Comparison of ENCODE assay signal across 15 mouse cellular contexts in genomic region chr19:14506875-14507670, GRCm38 (mm10).
DNase-seq lines count a peak whose midpoint lies in the region; ATAC-seq and TF ChIP-seq lines count a peak whose summit lies in the region.
"Had no signal": no experiment of that assay in that cellular context is flagged by ENCODE, and none has a peak within 500 bp of the region (broad histone marks: within the 10 kb centered on the region; RNA-seq: fewer than 3 reads in every experiment).

No protein-coding gene starts in this region.

- no peak for TF ChIP-seq CTCF in midbrain, postnatal 0 days (IDR thresholded peaks at IDR 0.05)
- TF ChIP-seq CTCF in small intestine, adult 2 months (IDR thresholded peaks at IDR 0.05; ENCODE audit: extremely low read depth, insufficient read length, insufficient replicate concordance, low read depth, low read length): no peak

- no peak for TF ChIP-seq POLR2A in small intestine, adult 2 months (IDR thresholded peaks at IDR 0.05; ENCODE audit: low read depth, low read length)

- peaks cover 81% of the 10 kb centered on the region for H3K27me3 ChIP-seq in midbrain, embryonic 10.5 days (ENCODE audit: low read depth, poor library complexity, severe bottlenecking)
- no peaks in the 10 kb centered on the region for H3K27me3 ChIP-seq in midbrain, postnatal 0 days (ENCODE audit: insufficient read depth, low read length)
- H3K27me3 ChIP-seq in forebrain, embryonic 11.5 days (ENCODE audit: control insufficient read depth, insufficient read depth, low read length): peaks cover 6% of the 10 kb centered on the region; the same call in 1 of the 2 replicates
- H3K27me3 ChIP-seq in hindbrain, embryonic 15.5 days: no peaks in the 10 kb centered on the region
- H3K27me3 ChIP-seq in small intestine, adult 2 months (ENCODE audit: control insufficient read depth, insufficient read depth, low read length): no peaks in the 10 kb centered on the region
- H3K27me3 ChIP-seq: kidney, embryonic 15.5 days; limb, embryonic 15.5 days had no signal

- H3K4me3 ChIP-seq in midbrain, embryonic 10.5 days: no peak overlapping the region
- no peak overlapping the region for H3K4me3 ChIP-seq in midbrain, postnatal 0 days (ENCODE audit: low read depth, low read length)
- H3K4me3 ChIP-seq in forebrain, embryonic 11.5 days (ENCODE audit: low read depth, low read length): no peak overlapping the region
- H3K4me3 ChIP-seq in hindbrain, embryonic 15.5 days: no peak overlapping the region
- H3K4me3 ChIP-seq in small intestine, adult 2 months (ENCODE audit: low read depth, low read length): no peak overlapping the region
- H3K4me3 ChIP-seq: erythroblast, embryonic 14.5 days; kidney, embryonic 15.5 days; limb, embryonic 15.5 days; myocyte had no signal

- no peak overlapping the region for H3K9ac ChIP-seq in midbrain, postnatal 0 days (replicated peaks; ENCODE audit: low read length, poor library complexity, severe bottlenecking)
- H3K9ac ChIP-seq in forebrain, embryonic 11.5 days (ENCODE audit: low read length): no peak overlapping the region
- H3K9ac ChIP-seq in hindbrain, embryonic 15.5 days: no peak overlapping the region
- H3K9ac ChIP-seq: kidney, embryonic 15.5 days; limb, embryonic 15.5 days had no signal

- no peak for ATAC-seq in midbrain, postnatal 0 days (ENCODE audit: low FRiP score)
- peak; percentile 71 for ATAC-seq in forebrain, embryonic 11.5 days (replicated peaks; ENCODE audit: low FRiP score)
- ATAC-seq in hindbrain, embryonic 15.5 days (ENCODE audit: low FRiP score, low read depth): peak; percentile 21; the same call in 1 of the 2 replicates

- DNase-seq in midbrain, embryonic 10.5 days (ENCODE audit: low spot score): peak; percentile 65
- DNase-seq in midbrain, postnatal 0 days (ENCODE audit: low spot score): no peak
- DNase-seq in forebrain, embryonic 11.5 days (ENCODE audit: low spot score): peak; percentile 68
- DNase-seq in urinary bladder, postnatal 4 days (ENCODE audit: low spot score in 2 of 2): no peak
- DNase-seq in frontal cortex, postnatal 36 days (ENCODE audit: low spot score in 2 of 2): no peak
- DNase-seq in adrenal gland, postnatal 14 days: no peak
- DNase-seq: cerebellum, postnatal 10 days; lung, postnatal 10 days; thymus, adult 18-20 months had no signal

- H3K4me2 ChIP-seq in midbrain, postnatal 0 days (ENCODE audit: low read depth, low read length, poor library complexity, severe bottlenecking): no peak overlapping the region
- no peak overlapping the region for H3K4me2 ChIP-seq in forebrain, embryonic 11.5 days (ENCODE audit: low read depth, low read length, severe bottlenecking)
- no peak overlapping the region for H3K4me2 ChIP-seq in hindbrain, embryonic 15.5 days
- H3K4me2 ChIP-seq: kidney, embryonic 15.5 days; limb, embryonic 15.5 days had no signal

- H3K9me3 ChIP-seq in midbrain, embryonic 10.5 days (replicated peaks): 0 out of 2 replicates have a peak, but pooled peaks cover 3% of the 10 kb centered on the region
- H3K9me3 ChIP-seq in midbrain, postnatal 0 days (ENCODE audit: low read length): no peaks in the 10 kb centered on the region
- H3K9me3 ChIP-seq in forebrain, embryonic 11.5 days (ENCODE audit: control insufficient read depth, low read length): no peaks in the 10 kb centered on the region; the same call in 1 of the 2 replicates
- no peaks in the 10 kb centered on the region for H3K9me3 ChIP-seq in hindbrain, embryonic 15.5 days
- H3K9me3 ChIP-seq: kidney, embryonic 15.5 days; limb, embryonic 15.5 days had no signal

- H3K4me1 ChIP-seq in midbrain, embryonic 10.5 days: peaks cover 77% of the 10 kb centered on the region
- H3K4me1 ChIP-seq in midbrain, postnatal 0 days (ENCODE audit: insufficient read depth, low read length): peaks cover 21% of the 10 kb centered on the region
- peaks cover 25% of the 10 kb centered on the region for H3K4me1 ChIP-seq in forebrain, embryonic 11.5 days (replicated peaks; ENCODE audit: control insufficient read depth, insufficient read depth, low read length)
- peaks cover 44% of the 10 kb centered on the region for H3K4me1 ChIP-seq in hindbrain, embryonic 15.5 days (replicated peaks)
- peaks cover 10% of the 10 kb centered on the region; the same call in 1 of the 2 replicates for H3K4me1 ChIP-seq in small intestine, adult 2 months (ENCODE audit: control insufficient read depth, insufficient read depth, insufficient read length, low read length)
- H3K4me1 ChIP-seq: limb, embryonic 15.5 days had no signal

- peaks cover 17% of the 10 kb centered on the region for H3K36me3 ChIP-seq in midbrain, embryonic 10.5 days
- H3K36me3 ChIP-seq in midbrain, postnatal 0 days (ENCODE audit: insufficient read depth, low read length): no peaks in the 10 kb centered on the region
- no peaks in the 10 kb centered on the region for H3K36me3 ChIP-seq in forebrain, embryonic 11.5 days (ENCODE audit: control insufficient read depth, insufficient read depth, low read length)
- H3K36me3 ChIP-seq in hindbrain, embryonic 15.5 days: no peaks in the 10 kb centered on the region
- peaks cover 8% of the 10 kb centered on the region for H3K36me3 ChIP-seq in small intestine, adult 2 months (ENCODE audit: control insufficient read depth, insufficient read depth, low read length)
- H3K36me3 ChIP-seq: limb, embryonic 15.5 days had no signal

- 0 out of 2 replicates have a peak overlapping the region, but pooled peaks have one; percentile 1 for H3K27ac ChIP-seq in midbrain, embryonic 10.5 days (replicated peaks)
- no peak overlapping the region for H3K27ac ChIP-seq in midbrain, postnatal 0 days (ENCODE audit: low read depth, low read length)
- H3K27ac ChIP-seq in forebrain, embryonic 11.5 days (ENCODE audit: low read depth, low read length): peak overlapping the region; percentile 57
- H3K27ac ChIP-seq in hindbrain, embryonic 15.5 days (replicated peaks): peak overlapping the region; percentile 37; the same call in 1 of the 2 replicates
- 0 out of 2 replicates have a peak overlapping the region, but pooled peaks have one; percentile 8 for H3K27ac ChIP-seq in small intestine, adult 2 months (ENCODE audit: insufficient read depth, low read depth, low read length)
- H3K27ac ChIP-seq: kidney, embryonic 15.5 days; limb, embryonic 15.5 days had no signal

- 18% methylated on average over 3 of the region's 3 CpGs for WGBS in midbrain, embryonic 10.5 days
- WGBS in midbrain, postnatal 0 days: 16% methylated on average over 3 of the region's 3 CpGs
- WGBS in forebrain, embryonic 11.5 days: 11% methylated on average over 3 of the region's 3 CpGs
- WGBS in hindbrain, embryonic 15.5 days: 29% methylated on average over 3 of the region's 3 CpGs
- WGBS in small intestine, adult 2 months: 83% methylated on average over 3 of the region's 3 CpGs

Comparison
In these comparisons a context has a peak if more than half of its experiments do, and no peak if none do; other contexts are left out.
1. DNase-seq: peak in midbrain, embryonic 10.5 days (single experiment) and forebrain, embryonic 11.5 days (single experiment); none in midbrain, postnatal 0 days (single experiment), urinary bladder, postnatal 4 days (0 of 2), frontal cortex, postnatal 36 days (0 of 2) and adrenal gland, postnatal 14 days (single experiment).